Mouse (Mus musculus) intestine, postnatal 0 days (tissue): ENCODE measurements around the gene Exoc2. TPM values are rescaled to one million over a fixed set of nuclear protein-coding genes. Genes with fewer than 3 reads are reported as not detected.

Experiments used
- ATAC-seq: fragments of 200-750 bp; cut with Nextera tagmentation; 2 replicates; pipeline ENCODE4 v1.8.0; 2017; ENCODE audit warnings: mild to moderate bottlenecking, moderate TSS enrichment, moderate library complexity
- H3K27ac ChIP-seq: fragments of 300-500 bp; sonication (generic); 2 replicates; pipeline ENCODE4 v1.5.1; 2014; ENCODE audit warnings: mild to moderate bottlenecking, low read depth, low read length, moderate library complexity
- H3K27me3 ChIP-seq: fragments of 300-500 bp; sonication (generic); replicated peaks from 2 replicates; pipeline ENCODE4 v1.6.1; 2014; ENCODE audit warnings: low read length, mixed read lengths; ENCODE audit not compliant: control insufficient read depth, insufficient read depth
- H3K36me3 ChIP-seq: fragments of 300-500 bp; sonication (generic); 2 replicates; pipeline ENCODE4 v1.6.1; 2014; ENCODE audit warnings: mild to moderate bottlenecking, moderate library complexity; ENCODE audit not compliant: control insufficient read depth, insufficient read depth
- H3K4me1 ChIP-seq: fragments of 300-500 bp; sonication (generic); replicated peaks from 2 replicates; pipeline ENCODE4 v1.6.1; 2014; ENCODE audit warnings: antibody characterized with exemption, low read length, mixed read lengths; ENCODE audit not compliant: control insufficient read depth, insufficient read depth
- H3K4me2 ChIP-seq: fragments of 300-500 bp; sonication (generic); replicated peaks from 2 replicates; pipeline ENCODE4 v1.6.1; 2014; ENCODE audit warnings: low read depth, mild to moderate bottlenecking, moderate library complexity
- H3K4me3 ChIP-seq: fragments of 300-500 bp; sonication (generic); 2 replicates; pipeline ENCODE4 v1.5.1; 2014; ENCODE audit warnings: low read depth, low read length
- H3K9ac ChIP-seq: fragments of 300-500 bp; sonication (generic); 2 replicates; pipeline ENCODE4 v1.6.1; 2014; ENCODE audit warnings: mild to moderate bottlenecking, low read depth, low read length
- H3K9me3 ChIP-seq: fragments of 300-500 bp; sonication (generic); 2 replicates; pipeline ENCODE4 v1.6.1; 2016; ENCODE audit warnings: mixed run types; ENCODE audit not compliant: control insufficient read depth
- CTCF ChIP-seq: sonication (generic); IDR thresholded peaks from 2 replicates; pipeline ENCODE4 v1.5.1; 2016; ENCODE audit warnings: low read depth, mild to moderate bottlenecking, control low read depth, antibody characterized with exemption, moderate library complexity
- WGBS: fragments of 180-500 bp; shearing (Covaris S2); extraction: QIAGEN DNeasy Blood & Tissue Kit; methylation state at CpG from one replicate; pipeline ENCODE4 v1.1.7; 2014; 5-methylcytosine and 5-hydroxymethylcytosine counted together
- polyA plus RNA-seq: library from polyadenylated mRNA; unstranded; fragments of >200 nt; fragmentation: Nextera tagmentation; extraction: Ambion mirVana; gene quantifications from 2 replicates; pipeline ENCODE4 v1.2.1, GENCODE M21; 2015

The Exoc2 gene
- polyA plus RNA-seq, 1 experiment from 2014 or later = 10.7 TPM

DNA sequence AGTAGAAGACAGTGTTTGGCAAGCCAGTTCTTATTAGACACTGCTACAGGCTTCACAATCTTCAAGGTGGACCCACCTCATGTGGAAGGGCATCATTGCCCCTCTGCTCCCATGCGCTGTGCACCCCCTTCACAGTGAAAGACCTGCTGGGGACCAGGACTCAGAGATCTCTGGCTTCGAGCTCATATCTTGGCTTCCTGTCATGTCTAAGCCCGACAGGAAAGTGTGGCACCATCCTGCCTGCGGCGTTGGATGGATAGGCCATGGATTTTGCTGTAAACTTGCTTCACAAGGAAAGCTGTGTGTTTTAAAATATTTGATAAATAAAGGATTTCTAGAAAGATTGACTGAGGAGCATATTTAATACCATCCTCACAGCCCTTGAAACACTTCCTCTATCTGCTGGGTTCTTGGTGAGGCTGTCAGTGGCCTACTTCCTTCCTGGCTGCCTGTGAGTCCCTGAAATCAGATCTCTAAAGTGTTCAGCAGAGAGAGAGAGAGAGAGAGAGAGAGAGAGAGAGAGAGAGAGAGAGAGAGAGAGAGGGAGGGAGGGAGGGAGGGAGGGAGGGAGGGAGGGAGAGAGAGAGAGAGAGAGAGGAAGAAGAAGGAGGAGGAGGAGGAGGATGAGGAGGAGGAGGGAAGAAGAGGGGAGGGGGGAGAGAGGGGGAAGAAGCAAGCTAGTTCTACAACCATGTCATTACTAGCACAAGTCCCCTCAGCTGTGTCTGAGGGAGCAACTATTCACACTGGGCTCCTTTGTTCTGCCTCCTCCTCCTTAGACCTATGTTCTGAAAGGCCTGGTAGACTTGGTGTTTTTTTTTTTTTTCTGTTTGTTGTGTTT is 207.0 kb downstream of the Exoc2 start:
- H3K4me3 ChIP-seq = no peak overlapping the region
- H3K9me3 ChIP-seq = no peaks in the 10 kb centered on the region
- no peak overlapping the region for H3K27ac ChIP-seq
- no peak for ATAC-seq
- H3K27me3 ChIP-seq = no peaks in the 10 kb centered on the region
- WGBS = 85% methylated on average over 5 of the region's 5 CpGs
- no peaks in the 10 kb centered on the region for H3K4me1 ChIP-seq
- H3K9ac ChIP-seq = no peak overlapping the region
- no peak for TF ChIP-seq CTCF
- no peak overlapping the region for H3K4me2 ChIP-seq
- no peaks in the 10 kb centered on the region for H3K36me3 ChIP-seq

DNA sequence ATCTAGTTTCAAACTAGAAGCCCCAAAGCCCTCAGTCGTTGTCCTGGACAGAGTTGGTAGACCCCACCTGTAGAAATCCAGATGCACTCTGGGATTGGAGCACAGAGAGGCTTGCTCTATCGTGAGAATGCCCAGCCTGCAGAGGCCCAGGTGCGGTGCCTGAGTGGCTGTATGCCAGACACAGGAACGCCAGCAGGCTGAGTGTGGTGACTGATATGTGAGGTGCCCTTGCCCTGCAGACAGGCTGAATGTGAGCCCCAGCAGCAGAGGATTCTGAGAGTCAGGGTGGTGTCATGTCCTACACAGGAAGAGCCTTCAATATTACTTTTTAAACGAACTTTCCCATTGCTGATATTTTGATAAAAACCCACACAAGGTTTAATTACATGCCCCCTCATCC is 208.0 kb downstream of the Exoc2 start:
- H3K27me3 ChIP-seq = no peaks in the 10 kb centered on the region
- no peak for TF ChIP-seq CTCF
- H3K9me3 ChIP-seq = no peaks in the 10 kb centered on the region
- no peak overlapping the region for H3K27ac ChIP-seq
- H3K36me3 ChIP-seq = no peaks in the 10 kb centered on the region
- no peak overlapping the region for H3K9ac ChIP-seq
- 76% methylated on average over 5 of the region's 5 CpGs for WGBS
- no peak overlapping the region for H3K4me3 ChIP-seq
- H3K4me2 ChIP-seq = no peak overlapping the region
- H3K4me1 ChIP-seq = no peaks in the 10 kb centered on the region
- ATAC-seq = no peak

DNA sequence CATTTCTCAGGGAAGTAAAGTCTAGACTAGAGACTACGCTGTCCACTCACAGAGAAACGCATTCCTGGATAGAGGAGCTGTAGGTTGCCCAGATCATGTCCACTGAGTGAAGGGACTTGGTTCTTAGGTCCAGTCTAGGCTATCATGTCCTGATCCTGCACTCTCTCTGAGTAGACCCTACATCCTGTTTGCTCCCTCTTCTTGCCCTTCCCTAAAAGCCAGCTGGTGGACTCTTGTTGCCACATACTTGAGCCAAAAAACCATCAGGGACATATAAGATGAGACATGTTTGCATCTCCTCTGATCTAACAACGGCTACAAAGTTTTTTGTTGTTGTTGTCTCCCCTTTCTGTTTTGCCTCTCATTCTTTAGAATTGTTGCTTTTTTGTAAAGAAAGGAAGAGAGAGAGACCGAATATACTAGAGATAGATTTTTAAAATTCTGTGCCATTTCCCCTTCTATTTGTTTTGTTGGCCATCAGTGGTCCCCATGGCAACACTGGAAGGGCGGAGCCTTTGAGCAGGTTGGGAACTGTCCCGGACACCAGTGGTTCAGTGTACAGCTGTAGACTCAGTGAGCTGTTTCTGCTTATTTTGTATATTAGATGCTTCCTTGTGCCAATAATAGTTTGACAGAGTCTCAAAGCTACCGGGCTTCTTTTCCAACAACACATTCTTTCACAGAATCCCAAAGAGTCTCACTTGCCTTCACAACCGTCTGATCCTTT is 209.7 kb downstream of the Exoc2 start:
- no peak for TF ChIP-seq CTCF
- Histone ChIP-seq H3K9ac (no peak overlapping the region), H3K27ac (no peak overlapping the region), H3K36me3 (no peaks in the 10 kb centered on the region), H3K4me3 (no peak overlapping the region), H3K9me3 (no peaks in the 10 kb centered on the region), H3K27me3 (no peaks in the 10 kb centered on the region), H3K4me2 (no peak overlapping the region), H3K4me1 (no peaks in the 10 kb centered on the region)
- WGBS = 60% methylated on average over 8 of the region's 8 CpGs
- ATAC-seq = no peak

Other genes with a start within 250 kb of the Exoc2 start
- gene Irf4, start 224.9 kb downstream of the Exoc2 start, polyA plus RNA-seq = 0.05 and 0.12 TPM in 2 replicates
- gene Hus1b, start 26.3 kb downstream of the Exoc2 start, polyA plus RNA-seq = not detected in 2 replicates
- gene Gm5447, start 111 bp upstream of the Exoc2 start, polyA plus RNA-seq = 0.10 TPM in 1 of 2 replicates, not detected in the other